Mouse (Mus musculus): ENCODE results near the gene Glrb. TPM values are rescaled to one million over a fixed set of nuclear protein-coding genes. Genes with fewer than 3 reads are reported as not detected.

Glrb gene
- total and polyA plus RNA-seq, 3 experiments, result 0.22 TPM; not detected in 2

GRCm38 (mm10) chr3:80893055-80893690, 20.3 kb downstream of the Glrb start:
- Histone ChIP-seq H3K4me3 (ENCODE audit: low read depth, low read length) (no peak overlapping the region), H3K4me1 (ENCODE audit: insufficient read depth, low read depth, low read length) (no peaks in the 10 kb centered on the region), H3K27me3 (ENCODE audit: insufficient read depth, low read length) (no peaks in the 10 kb centered on the region), H3K36me3 (replicated peaks) (no peaks in the 10 kb centered on the region), H3K9me3 (replicated peaks) (no peaks in the 10 kb centered on the region)
- DNase-seq (ENCODE audit: low spot score), result no peak
- no peak for ATAC-seq (ENCODE audit: extremely low read depth, insufficient number of reproducible peaks, low FRiP score, poor library complexity, severe bottlenecking)
- no peak for TF ChIP-seq TAL1 (conservative IDR thresholded peaks at IDR 0.05; ENCODE audit: low read depth, low read length)
- TF ChIP-seq GATA1 (IDR thresholded peaks at IDR 0.05; ENCODE audit: borderline replicate concordance, low read length), result no peak
- TF ChIP-seq CTCF (IDR thresholded peaks at IDR 0.05; ENCODE audit: low read depth, low read length), result no peak
- no peak for TF ChIP-seq POLR2AphosphoS5 (IDR thresholded peaks at IDR 0.05; ENCODE audit: insufficient replicate concordance, low read depth, low read length)

- no peak for ATAC-seq (ENCODE audit: extremely low read depth, insufficient number of reproducible peaks, low FRiP score, poor library complexity, severe bottlenecking)
- no peak for TF ChIP-seq GATA1 (IDR thresholded peaks at IDR 0.05; ENCODE audit: borderline replicate concordance, low read length)
- H3K9me3 ChIP-seq (replicated peaks), result no peaks in the 10 kb centered on the region
- no peak for DNase-seq (ENCODE audit: low spot score)
- no peaks in the 10 kb centered on the region for H3K36me3 ChIP-seq (replicated peaks)
- no peaks in the 10 kb centered on the region for H3K4me1 ChIP-seq (ENCODE audit: insufficient read depth, low read depth, low read length)
- H3K4me3 ChIP-seq (ENCODE audit: low read depth, low read length), result no peak overlapping the region
- no peaks in the 10 kb centered on the region for H3K27me3 ChIP-seq (ENCODE audit: insufficient read depth, low read length)
These were observed 22.4 kb downstream of the Glrb start for GRCm38 (mm10) chr3:80891087-80891486.

GRCm38 (mm10) chr3:80885174-80885573, 28.3 kb downstream of the Glrb start:
- ATAC-seq (ENCODE audit: extremely low read depth, insufficient number of reproducible peaks, low FRiP score, poor library complexity, severe bottlenecking) (no peak), DNase-seq (ENCODE audit: low spot score) (no peak)
- no peaks in the 10 kb centered on the region for H3K4me1 ChIP-seq (ENCODE audit: insufficient read depth, low read depth, low read length)
- no peaks in the 10 kb centered on the region for H3K36me3 ChIP-seq (replicated peaks)
- TF ChIP-seq CTCF (IDR thresholded peaks at IDR 0.05; ENCODE audit: low read depth, low read length) (no peak), TAL1 (conservative IDR thresholded peaks at IDR 0.05; ENCODE audit: low read depth, low read length) (no peak), GATA1 (IDR thresholded peaks at IDR 0.05; ENCODE audit: borderline replicate concordance, low read length) (no peak), GATA2 (IDR thresholded peaks at IDR 0.05; ENCODE audit: borderline replicate concordance, low read depth, low read length) (no peak), POLR2AphosphoS5 (IDR thresholded peaks at IDR 0.05; ENCODE audit: insufficient replicate concordance, low read depth, low read length) (no peak)
- H3K27me3 ChIP-seq (ENCODE audit: insufficient read depth, low read length), result no peaks in the 10 kb centered on the region
- no peaks in the 10 kb centered on the region for H3K9me3 ChIP-seq (replicated peaks)
- no peak overlapping the region for H3K4me3 ChIP-seq (ENCODE audit: low read depth, low read length)

- Histone ChIP-seq H3K4me1 (ENCODE audit: insufficient read depth, low read depth, low read length) (no peaks in the 10 kb centered on the region), H3K27me3 (ENCODE audit: insufficient read depth, low read length) (no peaks in the 10 kb centered on the region), H3K36me3 (replicated peaks) (no peaks in the 10 kb centered on the region), H3K9me3 (replicated peaks) (no peaks in the 10 kb centered on the region), H3K4me3 (ENCODE audit: low read depth, low read length) (no peak overlapping the region)
- DNase-seq (ENCODE audit: low spot score) (no peak), ATAC-seq (ENCODE audit: extremely low read depth, insufficient number of reproducible peaks, low FRiP score, poor library complexity, severe bottlenecking) (no peak)
- no peak for TF ChIP-seq GATA1 (IDR thresholded peaks at IDR 0.05; ENCODE audit: borderline replicate concordance, low read length)
- no peak for TF ChIP-seq GATA2 (IDR thresholded peaks at IDR 0.05; ENCODE audit: borderline replicate concordance, low read depth, low read length)
- TF ChIP-seq CTCF (IDR thresholded peaks at IDR 0.05; ENCODE audit: low read depth, low read length), result no peak
- TF ChIP-seq POLR2AphosphoS5 (IDR thresholded peaks at IDR 0.05; ENCODE audit: insufficient replicate concordance, low read depth, low read length), result no peak
- no peak for TF ChIP-seq TAL1 (conservative IDR thresholded peaks at IDR 0.05; ENCODE audit: low read depth, low read length)
These were observed 29.9 kb downstream of the Glrb start for GRCm38 (mm10) chr3:80883601-80884000.

- Histone ChIP-seq H3K9me3 (replicated peaks) (no peaks in the 10 kb centered on the region), H3K4me1 (ENCODE audit: insufficient read depth, low read depth, low read length) (no peaks in the 10 kb centered on the region), H3K36me3 (replicated peaks) (no peaks in the 10 kb centered on the region), H3K4me3 (ENCODE audit: low read depth, low read length) (no peak overlapping the region), H3K27me3 (ENCODE audit: insufficient read depth, low read length) (no peaks in the 10 kb centered on the region)
- TF ChIP-seq POLR2AphosphoS5 (IDR thresholded peaks at IDR 0.05; ENCODE audit: insufficient replicate concordance, low read depth, low read length) (no peak), TAL1 (conservative IDR thresholded peaks at IDR 0.05; ENCODE audit: low read depth, low read length) (no peak), GATA1 (IDR thresholded peaks at IDR 0.05; ENCODE audit: borderline replicate concordance, low read length) (no peak), CTCF (IDR thresholded peaks at IDR 0.05; ENCODE audit: low read depth, low read length) (no peak), GATA2 (IDR thresholded peaks at IDR 0.05; ENCODE audit: borderline replicate concordance, low read depth, low read length) (no peak)
- DNase-seq (ENCODE audit: low spot score) (no peak), ATAC-seq (ENCODE audit: extremely low read depth, insufficient number of reproducible peaks, low FRiP score, poor library complexity, severe bottlenecking) (no peak)
These were observed 32.7 kb downstream of the Glrb start for GRCm38 (mm10) chr3:80880660-80881293.

- DNase-seq (ENCODE audit: low spot score), result no peak
- no peak for ATAC-seq (ENCODE audit: extremely low read depth, insufficient number of reproducible peaks, low FRiP score, poor library complexity, severe bottlenecking)
- Histone ChIP-seq H3K36me3 (replicated peaks) (no peaks in the 10 kb centered on the region), H3K4me3 (ENCODE audit: low read depth, low read length) (no peak overlapping the region), H3K4me1 (ENCODE audit: insufficient read depth, low read depth, low read length) (no peaks in the 10 kb centered on the region), H3K27me3 (ENCODE audit: insufficient read depth, low read length) (no peaks in the 10 kb centered on the region), H3K9me3 (replicated peaks) (no peaks in the 10 kb centered on the region)
- TF ChIP-seq GATA2 (IDR thresholded peaks at IDR 0.05; ENCODE audit: borderline replicate concordance, low read depth, low read length), result no peak
- no peak for TF ChIP-seq CTCF (IDR thresholded peaks at IDR 0.05; ENCODE audit: low read depth, low read length)
- TF ChIP-seq GATA1 (IDR thresholded peaks at IDR 0.05; ENCODE audit: borderline replicate concordance, low read length), result no peak
- no peak for TF ChIP-seq TAL1 (conservative IDR thresholded peaks at IDR 0.05; ENCODE audit: low read depth, low read length)
- TF ChIP-seq POLR2AphosphoS5 (IDR thresholded peaks at IDR 0.05; ENCODE audit: insufficient replicate concordance, low read depth, low read length), result no peak
These were observed 34.9 kb downstream of the Glrb start for GRCm38 (mm10) chr3:80878571-80878970.
